Comparison of ENCODE assay signal across 16 mouse cellular contexts in the genomic region with DNA sequence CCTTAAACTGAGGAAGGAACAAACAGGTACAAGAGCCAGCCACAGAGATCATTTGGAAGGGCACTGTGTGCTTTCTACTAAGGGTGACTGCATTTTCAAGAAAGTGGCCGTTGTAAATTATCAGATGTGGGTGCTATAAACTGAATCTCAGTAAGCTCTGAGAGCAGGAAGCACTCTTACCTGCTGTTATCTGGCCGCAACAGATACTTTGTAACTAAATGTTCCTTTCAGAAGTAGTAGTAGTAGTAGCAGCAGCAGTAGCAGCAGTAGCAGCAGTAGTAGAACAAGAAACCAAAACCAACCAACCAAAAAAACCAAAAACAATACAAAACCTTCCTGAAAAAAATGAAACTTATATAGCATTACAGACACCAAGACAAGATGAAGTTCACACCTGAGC.
"Had no signal": no experiment of that assay in that cellular context is flagged by ENCODE, and none has a peak within 500 bp of the region (broad histone marks: within the 10 kb centered on the region; RNA-seq: fewer than 3 reads in every experiment).

No protein-coding gene starts in this region.

- H3K4me2 ChIP-seq: liver, embryonic 11.5 days; liver, embryonic 15.5 days; lung, embryonic 14.5 days; midbrain, embryonic 11.5 days; midbrain, embryonic 13.5 days; midbrain, embryonic 15.5 days; neural tube, embryonic 12.5 days had no signal

- H3K27me3 ChIP-seq: liver, embryonic 15.5 days; megakaryocyte, embryonic 14.5 days; midbrain, embryonic 13.5 days; midbrain, embryonic 15.5 days; neural tube, embryonic 12.5 days had no signal

- DNase-seq: lung, adult 18-20 months; lung, embryonic 14.5 days; lung, postnatal 10 days; lung, postnatal 4 days; right cerebral cortex, postnatal 14 days; spleen, adult 18-20 months; thymus, adult 18-20 months; thymus, postnatal 14 days; thymus, postnatal 36 days had no signal

- H3K4me1 ChIP-seq: neural tube, embryonic 12.5 days had no signal

- H3K9ac ChIP-seq: liver, embryonic 15.5 days; lung, embryonic 14.5 days; midbrain, embryonic 13.5 days; midbrain, embryonic 15.5 days; neural tube, embryonic 12.5 days had no signal

- ATAC-seq: midbrain, embryonic 13.5 days; midbrain, embryonic 15.5 days had no signal

- H3K9me3 ChIP-seq: liver, embryonic 15.5 days; megakaryocyte, embryonic 14.5 days; midbrain, embryonic 13.5 days; midbrain, embryonic 15.5 days; neural tube, embryonic 12.5 days had no signal

- H3K27ac ChIP-seq: liver, embryonic 15.5 days; midbrain, embryonic 13.5 days; midbrain, embryonic 15.5 days; neural tube, embryonic 12.5 days had no signal

- H3K4me3 ChIP-seq: liver, embryonic 15.5 days; megakaryocyte, embryonic 14.5 days; midbrain, embryonic 13.5 days; midbrain, embryonic 15.5 days; neural tube, embryonic 12.5 days had no signal

- H3K36me3 ChIP-seq: liver, embryonic 15.5 days; midbrain, embryonic 15.5 days; neural tube, embryonic 12.5 days had no signal
